Mouse (Mus musculus): ENCODE data around the gene Spic.

Gene Spic

DNA sequence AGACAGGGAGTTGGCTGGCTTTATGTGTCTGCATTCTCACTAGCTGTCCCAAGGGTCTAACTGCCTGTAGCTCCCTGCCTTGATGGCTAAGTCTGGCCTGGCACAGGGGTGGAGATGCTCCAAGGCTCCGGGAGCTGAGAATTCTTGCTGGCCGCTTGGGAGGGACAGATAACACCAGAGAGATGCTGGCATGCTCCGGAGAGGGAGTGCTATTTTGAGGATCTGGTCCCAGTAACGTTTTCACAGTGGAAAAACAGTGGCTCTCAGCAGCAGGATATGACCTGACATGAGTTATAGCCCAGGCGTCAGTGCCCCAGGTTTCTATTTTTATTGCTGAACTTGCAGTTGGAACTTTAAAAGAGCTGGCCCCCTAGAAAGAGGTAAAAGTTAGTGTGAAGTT lies 39.4 kb downstream of the Spic start:
- no peak for DNase-seq (ENCODE audit: low spot score in 2 of 2)

DNA sequence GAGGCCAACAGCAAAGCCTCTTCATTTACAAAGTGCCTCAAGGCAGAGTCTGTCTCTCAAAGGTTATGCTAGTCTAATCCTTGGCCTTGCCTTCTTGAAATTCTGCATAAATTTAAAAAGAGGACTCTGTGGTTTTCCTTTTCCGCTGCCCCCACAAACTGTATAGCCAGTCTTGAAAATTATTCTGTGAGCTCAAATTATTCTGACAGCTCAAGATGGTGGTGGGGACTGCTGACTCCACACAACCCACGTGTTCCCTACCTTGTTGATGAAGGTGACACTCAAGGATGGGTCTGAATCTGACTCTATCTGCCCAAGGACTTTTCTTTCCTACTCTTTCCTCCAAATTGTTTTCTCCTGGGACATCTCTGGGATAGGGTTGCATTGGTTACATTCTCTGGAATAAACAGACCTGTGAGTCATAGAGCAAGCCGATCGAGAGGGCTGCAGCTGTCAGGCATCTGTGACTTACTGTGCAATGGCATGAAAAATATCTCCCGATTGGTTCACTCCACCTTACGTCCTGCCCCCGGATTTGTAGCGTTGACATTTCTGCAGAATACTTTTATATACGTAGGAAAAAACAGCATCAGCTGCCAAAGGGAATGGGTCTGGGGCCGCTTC lies 53.4 kb downstream of the Spic start:
- DNase-seq (ENCODE audit: low spot score in 2 of 2): no peak

DNA sequence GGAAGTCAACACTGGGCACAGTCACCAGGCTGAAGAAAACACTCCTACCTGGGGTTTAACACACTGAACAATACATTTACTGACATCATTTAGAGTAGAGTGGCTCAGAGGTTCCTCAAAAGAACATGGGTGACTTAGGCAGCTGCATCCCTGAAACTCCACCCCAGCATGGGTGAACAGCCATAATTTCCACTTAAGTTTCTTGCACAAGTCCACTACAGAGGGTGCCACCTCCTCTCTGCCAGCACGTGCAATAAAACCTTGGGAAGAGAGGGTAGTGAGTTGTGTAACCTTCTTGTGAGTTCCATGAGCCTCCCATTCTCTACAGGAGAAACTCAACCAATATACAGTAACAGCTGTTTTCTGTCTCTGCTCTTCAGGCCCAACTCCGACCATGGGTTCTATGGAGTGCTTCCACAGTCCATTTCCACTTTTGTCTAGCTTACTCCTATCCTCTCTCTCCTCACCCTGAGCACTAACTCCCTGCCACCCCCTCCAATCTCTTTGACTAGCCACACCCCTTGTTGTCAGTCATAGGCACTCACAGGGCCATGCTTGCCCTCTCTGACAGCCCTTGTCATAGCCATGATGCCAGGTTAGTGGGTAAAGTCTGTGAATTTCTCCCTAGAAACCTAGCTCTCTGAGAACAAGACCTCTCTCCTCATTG lies 54.0 kb downstream of the Spic start:
- DNase-seq (ENCODE audit: low spot score in 2 of 2): no peak

DNA sequence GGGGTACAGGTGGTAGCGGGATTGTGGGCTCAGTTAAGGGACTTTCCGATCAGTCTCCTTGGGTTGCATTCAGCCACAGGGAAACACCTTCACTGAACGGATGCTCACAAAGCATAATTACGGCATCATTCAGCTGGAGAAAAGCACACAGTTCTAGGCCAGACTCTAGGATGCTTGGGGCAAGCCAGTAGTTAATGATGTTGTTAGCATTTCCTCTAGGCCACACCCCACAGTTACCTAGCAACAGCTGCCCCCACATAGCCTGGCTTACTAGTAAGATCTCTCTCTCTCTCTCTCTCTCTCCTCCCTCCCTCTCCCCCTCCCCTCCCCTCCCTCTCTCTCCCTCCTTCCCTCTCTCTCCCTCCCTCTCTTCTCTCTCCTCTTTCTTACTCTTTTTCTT lies 57.8 kb downstream of the Spic start:
- no peak for DNase-seq (ENCODE audit: low spot score in 2 of 2)

DNA sequence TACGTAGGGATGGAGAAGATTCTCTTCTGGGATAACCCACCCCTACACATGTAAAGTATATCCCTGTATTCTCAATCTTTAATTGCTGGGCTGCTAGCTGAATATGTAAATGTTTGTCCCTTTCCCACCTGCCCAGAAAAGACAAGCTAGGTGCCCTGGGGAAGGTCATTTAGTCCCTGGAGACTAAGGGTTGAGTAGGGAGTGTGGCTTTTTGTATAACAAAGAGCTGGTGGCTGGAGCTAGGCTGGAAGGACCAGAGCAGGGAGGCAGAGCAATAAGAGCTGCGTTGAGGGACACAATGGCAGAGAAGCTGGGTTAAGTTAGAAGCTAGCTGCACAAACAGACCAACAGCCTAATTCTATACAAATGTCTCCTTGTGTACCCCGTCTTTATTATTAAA lies 58.6 kb downstream of the Spic start:
- DNase-seq (ENCODE audit: low spot score in 2 of 2): no peak
